Mouse (Mus musculus) ES-CJ7 (cell line): ENCODE results near the gene H2-M10.4.

Source experiments
- DNase-seq: peaks from one replicate; pipeline ENCODE4 v3.0.0; 2011; ENCODE audit warnings: low read depth, low spot score

The H2-M10.4 gene

DNA sequence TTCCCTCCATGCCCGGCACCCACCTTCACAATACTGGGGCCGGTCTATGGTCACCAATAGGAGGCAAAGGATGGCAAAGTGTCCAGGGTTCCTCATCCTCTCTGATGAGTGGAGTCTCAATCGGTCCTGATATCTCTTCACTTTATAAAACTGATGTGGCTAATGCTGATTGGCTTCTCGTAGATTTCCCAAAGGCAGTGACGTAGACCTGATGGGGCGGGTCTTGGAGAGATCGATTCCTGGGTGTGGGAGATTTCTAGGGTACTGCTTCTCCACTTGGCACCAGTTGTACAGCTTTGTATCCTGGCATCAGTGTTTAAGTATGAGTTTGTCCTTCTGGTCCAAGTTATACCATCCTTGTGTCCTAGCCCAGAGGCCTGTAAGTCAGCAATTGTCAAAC, at the start of gene H2-M10.4:
TSS of gene H2-M10.4 (minus strand) at position 101 of the 400 bp plus-strand sequence.
- DNase-seq = no peak

DNA sequence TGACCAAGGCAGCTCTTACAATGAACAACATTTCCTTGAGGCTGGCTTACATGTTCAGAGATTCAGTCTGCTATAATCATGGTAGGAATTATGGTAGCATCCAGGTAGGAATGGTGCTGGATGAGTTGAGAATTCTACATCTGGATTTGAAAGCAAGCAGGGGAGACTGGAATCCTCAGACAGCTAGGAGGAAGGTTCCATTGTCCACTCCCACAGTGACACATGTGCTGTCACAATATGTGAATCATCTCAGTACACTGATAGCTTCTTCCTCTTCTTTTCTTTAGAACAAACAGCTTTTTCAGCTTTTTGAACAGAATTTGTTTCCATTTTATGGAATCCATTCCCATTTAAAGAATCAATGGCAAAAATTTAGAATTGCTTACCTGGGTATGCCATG, 41.8 kb upstream of the H2-M10.4 start:
- no peak for DNase-seq

DNA sequence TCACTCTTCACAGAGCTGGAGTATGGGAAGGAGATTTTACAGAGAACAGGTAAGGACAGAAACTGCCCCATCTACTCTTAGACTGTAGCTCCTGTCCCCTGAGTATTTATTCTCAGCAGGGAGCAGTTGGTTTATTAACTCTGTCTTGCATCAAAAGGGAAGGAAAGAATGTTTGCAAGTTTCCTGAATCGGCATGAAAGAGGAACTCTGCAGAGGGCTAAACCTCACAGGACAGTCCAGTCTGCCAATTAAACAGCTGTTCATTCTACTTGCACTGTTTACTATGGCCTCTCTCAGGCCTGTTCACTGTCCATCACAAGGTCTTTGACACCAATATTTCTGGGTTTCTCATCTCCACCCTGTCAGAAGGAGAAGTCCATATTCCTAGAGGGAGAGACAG, 38.3 kb upstream of the H2-M10.4 start:
- DNase-seq = no peak

DNA sequence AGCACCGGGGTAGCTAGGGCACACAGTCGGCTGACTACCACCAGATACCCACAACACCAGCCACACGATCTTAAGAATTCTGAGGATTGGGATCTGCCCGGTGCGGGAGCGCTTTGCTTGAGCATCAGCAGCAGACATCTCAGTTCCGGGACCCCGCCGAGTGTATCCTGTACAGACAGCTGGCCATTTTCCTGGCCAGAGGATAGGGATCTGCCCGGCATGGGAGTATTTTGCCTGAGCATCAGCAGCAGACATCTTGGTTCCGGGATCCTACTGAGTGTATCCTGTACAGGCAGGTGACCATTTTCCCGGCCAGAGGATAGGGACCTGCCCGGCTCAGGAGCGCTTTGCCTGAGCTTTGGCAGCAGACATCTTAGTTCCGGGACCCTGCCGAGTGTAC, 26.0 kb upstream of the H2-M10.4 start:
- peak; percentile 28 for DNase-seq

DNA sequence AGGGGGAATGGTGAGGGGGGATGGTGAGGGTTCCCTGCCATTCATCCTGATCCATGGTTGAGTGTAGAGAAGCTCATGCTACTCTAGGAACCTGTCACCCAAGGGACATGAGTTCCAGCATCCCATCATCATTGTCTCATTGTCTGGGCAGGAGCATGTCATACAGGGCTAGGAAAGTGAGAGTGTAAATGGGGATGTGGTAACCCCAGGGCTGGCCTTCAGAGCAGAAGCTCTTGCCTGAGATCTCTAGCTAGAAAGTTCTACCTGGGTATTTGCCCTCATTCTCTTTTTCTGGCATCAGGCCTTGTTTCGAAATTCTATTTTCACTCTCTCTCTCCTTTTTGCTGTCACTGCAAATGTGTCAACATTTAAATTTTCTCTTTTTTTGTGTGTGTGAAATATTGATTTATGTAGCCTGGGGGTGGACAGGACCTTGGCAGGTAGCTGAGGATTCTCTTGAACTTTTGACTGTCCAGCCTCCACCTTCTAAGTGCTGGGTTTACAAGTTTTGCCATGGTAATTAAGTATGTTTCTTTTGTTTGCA, 24.6 kb upstream of the H2-M10.4 start:
- no peak for DNase-seq

DNA sequence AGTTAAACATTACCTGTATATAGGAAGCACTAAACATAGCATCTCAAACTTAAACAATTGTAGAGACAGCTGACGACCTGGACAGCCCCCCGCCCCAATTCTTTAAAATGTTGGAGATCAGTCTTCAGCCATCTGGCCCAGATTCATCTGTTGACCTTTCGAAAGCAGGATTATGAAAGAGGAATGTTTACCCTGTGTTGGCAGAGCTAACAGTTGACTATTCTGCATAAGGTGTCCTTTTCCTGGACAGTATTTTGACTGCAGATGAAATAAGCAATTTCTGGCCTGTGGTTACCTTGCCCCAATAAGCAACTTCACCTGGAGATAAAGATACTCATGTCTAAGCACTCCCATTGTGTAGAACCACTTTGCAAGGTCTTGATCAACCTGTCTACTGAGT, 21.7 kb upstream of the H2-M10.4 start:
- DNase-seq = no peak

DNA sequence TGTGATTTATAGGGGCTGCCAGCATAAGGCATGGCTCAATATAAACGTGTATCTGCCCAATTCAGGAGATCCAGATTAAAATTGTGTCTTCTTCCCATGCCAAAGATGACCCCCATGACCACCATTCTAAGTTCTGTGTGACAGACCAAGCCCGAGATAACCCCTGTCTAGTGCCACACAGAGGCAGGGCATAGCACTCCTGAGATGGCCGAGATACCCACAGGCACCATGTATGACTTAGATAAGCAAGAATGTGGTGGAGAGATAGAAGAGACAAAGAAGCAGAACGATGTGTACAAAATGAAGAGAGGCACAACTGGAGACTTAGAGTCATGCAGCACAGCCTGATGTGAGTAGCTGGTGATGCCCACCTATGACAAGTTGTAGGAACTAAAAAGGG, 5.9 kb downstream of the H2-M10.4 start:
- DNase-seq = no peak

DNA sequence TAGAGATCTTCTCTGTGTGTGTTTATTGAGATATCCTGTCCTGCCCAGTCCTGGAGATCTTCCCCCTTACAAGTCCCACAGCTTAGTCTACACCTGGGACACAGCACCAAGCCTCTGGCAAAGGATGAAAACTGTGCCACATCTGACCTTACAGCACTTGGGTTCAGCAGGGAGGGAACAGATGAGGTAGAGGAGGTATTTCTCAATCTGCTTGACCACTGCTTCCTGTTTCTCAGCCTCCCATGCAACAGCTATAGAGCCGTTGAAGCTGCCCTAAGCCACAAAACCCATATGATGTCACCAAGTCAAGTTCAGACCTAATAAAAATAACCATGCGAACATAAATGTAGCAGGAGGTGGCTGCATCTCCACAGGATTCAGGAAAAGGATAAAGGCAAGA, 30.7 kb downstream of the H2-M10.4 start:
- no peak for DNase-seq

DNA sequence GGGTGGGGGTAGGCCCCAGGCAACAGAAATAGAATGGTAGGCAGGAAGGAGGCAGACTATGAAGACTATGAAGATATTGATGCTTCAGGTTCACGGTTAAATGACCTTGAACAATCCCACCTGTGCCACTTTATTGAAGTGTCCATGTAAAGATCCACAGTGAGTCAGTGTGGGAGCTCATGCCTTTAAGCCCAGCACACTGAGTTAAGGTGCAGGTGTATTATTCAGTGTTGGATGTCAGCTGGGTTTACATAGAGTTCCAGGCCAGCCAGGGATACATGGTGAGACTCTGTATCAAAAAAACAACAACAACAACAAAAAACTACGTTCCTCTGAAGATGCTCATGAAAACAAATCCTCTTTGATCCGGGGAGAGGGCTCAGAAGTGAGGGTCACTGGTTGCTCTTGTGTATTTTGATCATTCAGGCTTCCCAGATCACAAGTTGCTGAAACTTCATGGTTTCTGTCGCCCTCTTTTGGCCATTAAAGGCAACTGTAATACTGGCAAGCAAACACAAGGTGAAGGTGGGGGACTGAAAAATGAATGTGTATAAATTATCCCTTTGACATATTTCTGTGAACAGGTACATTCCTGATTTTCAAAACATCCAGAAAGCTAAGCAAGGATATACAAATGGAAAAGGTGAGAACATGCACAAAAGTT, 43.9 kb downstream of the H2-M10.4 start:
- peak; percentile 53 for DNase-seq

DNA sequence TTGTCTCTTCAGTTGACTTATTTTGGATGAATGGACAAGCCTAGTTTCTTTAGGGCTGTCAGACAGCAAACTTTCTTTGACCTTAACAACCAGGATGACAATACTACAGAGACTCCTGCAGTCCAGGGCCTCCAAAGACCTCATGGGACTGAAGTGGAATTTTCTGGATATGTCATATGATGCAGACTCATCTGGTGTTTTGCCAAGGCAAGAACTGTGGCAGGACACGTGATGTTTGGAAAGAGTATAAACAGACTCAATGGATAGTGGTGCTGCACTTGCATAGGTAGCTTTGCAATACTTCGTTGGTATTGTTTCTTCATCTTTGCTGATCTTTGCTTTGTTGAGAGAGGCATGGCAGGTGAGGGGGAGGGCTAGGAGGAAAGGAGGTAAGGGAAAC, 44.7 kb downstream of the H2-M10.4 start:
- DNase-seq = no peak

DNA sequence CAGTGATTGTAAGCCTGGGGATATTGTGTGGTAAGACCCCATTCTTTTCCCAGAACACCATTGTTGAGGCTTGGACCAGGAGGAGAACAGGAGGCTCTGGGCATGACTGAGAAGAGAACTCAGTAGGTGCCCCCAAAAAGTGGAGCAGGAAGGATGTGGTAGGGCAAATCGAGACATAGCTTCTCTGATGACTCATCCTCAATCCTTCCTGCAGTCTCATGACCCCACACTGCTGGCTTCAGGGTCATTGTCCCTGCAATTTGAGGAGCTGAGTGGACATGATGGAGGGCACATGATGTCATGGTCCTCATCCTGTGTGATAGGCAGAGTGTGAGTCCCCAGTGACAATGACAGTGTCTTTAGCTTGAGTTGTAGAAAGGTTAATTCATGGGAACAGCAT, 46.7 kb downstream of the H2-M10.4 start:
- no peak for DNase-seq

DNA sequence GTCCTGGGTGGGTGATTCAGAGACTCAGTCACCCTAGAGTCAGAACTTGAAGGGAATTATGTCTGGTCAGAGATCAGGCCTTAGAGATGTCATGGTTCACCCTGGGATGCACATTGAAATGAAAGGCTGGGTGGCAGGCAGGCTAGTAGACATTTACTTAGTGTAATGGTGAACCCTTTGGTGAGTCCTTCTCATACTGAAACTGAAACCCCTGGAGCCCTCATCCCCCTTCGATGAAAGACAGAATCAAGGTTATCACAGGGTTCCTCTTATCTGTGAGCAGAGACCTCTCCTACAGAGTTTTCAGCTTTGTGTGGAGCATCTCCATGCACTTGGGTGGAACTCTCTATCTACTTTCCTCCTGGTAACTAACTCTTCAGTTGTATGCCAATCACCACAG, 47.8 kb downstream of the H2-M10.4 start:
- DNase-seq = no peak
